Mouse (Mus musculus): ENCODE data around the gene Pax5.

DNA sequence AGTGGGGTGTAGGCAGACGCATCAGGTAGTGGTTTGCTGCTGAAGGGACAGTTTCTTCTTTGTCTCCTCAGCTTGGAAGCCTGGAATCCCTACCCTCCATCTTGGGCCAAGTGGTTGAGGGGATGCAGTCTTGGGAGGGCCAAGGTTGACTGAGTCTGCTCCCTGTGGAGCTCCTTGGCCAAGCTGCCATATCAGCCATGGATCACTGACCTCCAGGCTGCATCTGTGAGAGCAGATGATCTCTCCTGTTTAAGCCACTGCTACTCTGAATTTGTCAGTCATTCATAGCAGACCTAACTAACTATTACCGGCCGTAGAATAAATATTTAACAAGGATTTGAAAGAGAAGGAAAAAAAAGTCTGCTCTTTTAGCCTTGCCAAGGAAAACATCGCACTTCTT lies 196.3 kb downstream of the Pax5 start:
- no peak for TF ChIP-seq CTCF (IDR thresholded peaks at IDR 0.05; ENCODE audit: control insufficient read depth, insufficient read depth, low read length)
- no peak for TF ChIP-seq POLR2A (IDR thresholded peaks at IDR 0.05; ENCODE audit: borderline replicate concordance, control insufficient read depth, low read depth, low read length)

All from bone marrow, adult 2 months (tissue).